Mouse (Mus musculus) stomach, embryonic 16.5 days (tissue): Measurements from ENCODE around the gene Tmem262. TPM values are rescaled to one million over a fixed set of nuclear protein-coding genes. Genes with fewer than 3 reads are reported as not detected.
A peak's percentile ranks its signal among the peaks of the same experiment; 100 is the strongest.

Source experiments
- ATAC-seq: fragments of 200-750 bp; cut with Nextera tagmentation; 2 replicates; pipeline ENCODE4 v1.8.0; 2017; ENCODE audit warnings: moderate number of reproducible peaks, moderate TSS enrichment; ENCODE audit not compliant: insufficient read depth, low FRiP score
- H3K27ac ChIP-seq: fragments of 300-500 bp; sonication (generic); 2 replicates; pipeline ENCODE4 v1.5.1; 2014; ENCODE audit warnings: low read length
- H3K27me3 ChIP-seq: fragments of 300-500 bp; sonication (generic); 2 replicates; pipeline ENCODE4 v1.6.1; 2014; ENCODE audit warnings: low read length, control low read depth, mixed read lengths; ENCODE audit not compliant: control insufficient read depth, insufficient read depth
- H3K36me3 ChIP-seq: fragments of 300-500 bp; sonication (generic); 2 replicates; pipeline ENCODE4 v1.6.1; 2014; ENCODE audit warnings: low read length; ENCODE audit not compliant: control insufficient read depth, insufficient read depth
- H3K4me1 ChIP-seq: fragments of 300-500 bp; sonication (generic); 2 replicates; pipeline ENCODE4 v1.6.1; 2014; ENCODE audit warnings: low read length, control low read depth, mixed read lengths; ENCODE audit not compliant: control insufficient read depth, insufficient read depth
- H3K4me2 ChIP-seq: fragments of 300-500 bp; sonication (generic); 2 replicates; pipeline ENCODE4 v1.6.1; 2014; ENCODE audit warnings: low read depth, low read length, mixed read lengths
- H3K4me3 ChIP-seq: fragments of 300-500 bp; sonication (generic); replicated peaks from 2 replicates; pipeline ENCODE4 v1.5.1; 2014; ENCODE audit warnings: mild to moderate bottlenecking, low read length
- H3K9ac ChIP-seq: fragments of 300-500 bp; sonication (generic); 2 replicates; pipeline ENCODE4 v1.6.1; 2014; ENCODE audit warnings: low read length
- H3K9me3 ChIP-seq: fragments of 300-500 bp; sonication (generic); replicated peaks from 2 replicates; pipeline ENCODE4 v1.6.1; 2016; ENCODE audit warnings: low read length, control low read depth; ENCODE audit not compliant: control insufficient read depth
- WGBS: fragments of 180-500 bp; shearing (Covaris S2); extraction: QIAGEN DNeasy Blood & Tissue Kit; methylation state at CpG from one replicate; pipeline ENCODE4 v1.1.7; 2014; 5-methylcytosine and 5-hydroxymethylcytosine counted together
- polyA plus RNA-seq: library from polyadenylated mRNA; unstranded; fragments of >200 nt; fragmentation: Nextera tagmentation; extraction: Ambion mirVana; gene quantifications from 2 replicates; pipeline ENCODE4 v1.2.1, GENCODE M21; 2015

The Tmem262 gene
- polyA plus RNA-seq, 1 experiment from 2014 or later = not detected

GRCm38 (mm10) chr19:6057313-6058096 lies 22.3 kb upstream of the Tmem262 start, which contains the start of the genes Mrpl49 and Fau:
Gene Mrpl49 (minus strand): TSS chr19:6057785.
Gene Fau (plus strand): TSS chr19:6057844.
- peaks cover 24% of the 10 kb centered on the region for H3K4me1 ChIP-seq
- WGBS = under 1% methylated on average over 60 of the region's 63 CpGs
- H3K4me2 ChIP-seq = peak within 1 kb of the TSS; percentile 85
- H3K9ac ChIP-seq = peak within 1 kb of the TSS; percentile 93
- H3K9me3 ChIP-seq = no peaks in the 10 kb centered on the region
- H3K27ac ChIP-seq = peak within 1 kb of the TSS; percentile 74
- peak within 1 kb of the TSS; percentile 83 for H3K4me3 ChIP-seq
- H3K36me3 ChIP-seq = peaks cover 21% of the 10 kb centered on the region
- H3K27me3 ChIP-seq = no peaks in the 10 kb centered on the region
- peak; percentile 93 for ATAC-seq

DNA sequence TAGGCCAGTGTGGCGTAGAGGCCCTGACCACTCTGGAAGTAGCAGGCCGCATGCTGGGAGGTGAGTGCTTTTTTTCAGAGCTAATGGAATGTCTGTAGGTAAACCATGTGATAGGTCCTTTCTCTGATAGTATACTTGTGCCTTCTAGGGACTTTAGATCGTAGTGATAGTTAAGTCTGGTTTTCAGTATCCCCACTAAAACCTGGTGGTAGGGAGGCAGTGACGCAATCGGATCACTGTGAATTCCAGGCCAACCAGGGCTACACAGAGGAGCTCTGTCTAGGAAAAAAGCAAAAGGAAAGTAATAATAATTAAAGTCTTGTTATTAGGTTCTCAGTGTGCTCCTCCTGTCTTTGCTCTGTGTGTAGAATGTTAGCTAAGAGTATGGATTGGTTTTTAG lies 21.3 kb upstream of the Tmem262 start:
- WGBS = 22% methylated on average over 5 of the region's 5 CpGs
- Histone ChIP-seq H3K4me2 (peak overlapping the region; percentile 85), H3K27me3 (no peaks in the 10 kb centered on the region), H3K9me3 (no peaks in the 10 kb centered on the region), H3K4me1 (peaks cover 30% of the 10 kb centered on the region), H3K4me3 (peak overlapping the region; percentile 83), H3K9ac (peak overlapping the region; percentile 93), H3K27ac (peak overlapping the region; percentile 74), H3K36me3 (peaks cover 14% of the 10 kb centered on the region; the same call in 1 of the 2 replicates)
- ATAC-seq = no peak

DNA sequence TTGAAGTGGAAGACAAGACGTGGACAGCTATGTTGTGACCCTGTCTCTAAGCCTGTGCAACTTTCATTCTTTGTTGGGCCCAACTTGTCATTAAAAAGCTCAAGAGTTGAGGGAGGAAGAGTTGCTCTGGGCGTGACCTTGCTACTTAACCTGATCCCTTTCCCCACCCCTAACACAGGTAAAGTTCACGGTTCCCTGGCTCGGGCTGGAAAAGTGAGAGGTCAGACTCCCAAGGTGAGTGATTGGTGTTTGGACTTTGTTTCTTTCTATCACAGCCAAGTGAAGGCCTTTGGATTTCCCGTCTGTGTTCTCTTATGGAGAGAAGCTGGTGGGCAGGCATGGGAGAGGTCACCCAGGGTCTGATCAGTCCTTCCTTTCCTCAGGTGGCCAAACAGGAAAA lies 20.9 kb upstream of the Tmem262 start:
- ATAC-seq = no peak
- Histone ChIP-seq H3K27me3 (no peaks in the 10 kb centered on the region), H3K4me2 (peak overlapping the region; percentile 85), H3K9me3 (no peaks in the 10 kb centered on the region), H3K4me3 (peak overlapping the region; percentile 83), H3K36me3 (peaks cover 10% of the 10 kb centered on the region; the same call in 1 of the 2 replicates), H3K9ac (peak overlapping the region; percentile 93), H3K27ac (peak overlapping the region; percentile 74; the same call in 1 of the 2 replicates), H3K4me1 (peaks cover 30% of the 10 kb centered on the region)
- WGBS = 72% methylated on average over 5 of the region's 5 CpGs

GRCm38 (mm10) chr19:6061021-6061533 lies 18.8 kb upstream of the Tmem262 start, which contains the start of gene Znhit2:
Gene Znhit2 (plus strand): TSS chr19:6061192.
- no peaks in the 10 kb centered on the region for H3K27me3 ChIP-seq

DNA sequence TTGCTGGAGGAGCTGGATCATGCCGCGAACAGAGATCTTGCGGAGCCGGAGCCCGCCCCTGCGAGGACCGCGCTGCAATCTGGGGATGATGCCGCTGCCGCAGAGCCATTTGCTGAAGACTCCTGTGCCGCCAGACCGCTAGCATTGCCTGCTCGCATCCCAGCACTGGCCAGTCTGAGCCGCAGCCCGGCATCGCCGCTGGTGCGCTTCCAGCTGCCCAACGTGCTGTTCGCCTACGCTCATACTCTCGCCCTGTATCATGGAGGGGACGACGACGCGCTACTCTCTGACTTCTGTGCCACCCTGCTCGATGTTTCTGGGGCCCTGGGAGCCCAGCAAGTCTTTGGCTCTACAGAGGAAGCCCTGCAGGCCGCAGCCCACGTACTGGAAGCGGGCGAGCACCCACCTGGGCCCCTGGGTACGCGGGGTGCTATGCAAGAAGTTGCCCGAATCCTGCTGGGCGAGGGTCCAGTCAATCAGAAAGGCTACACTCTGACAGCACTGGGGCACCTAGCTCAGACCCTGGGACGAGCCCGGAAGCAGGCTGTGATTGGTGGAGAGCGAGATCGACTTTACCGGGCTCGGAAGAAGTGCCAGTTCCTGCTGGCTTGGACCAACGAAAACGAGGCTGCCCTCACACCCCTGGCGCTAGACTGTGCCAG lies 18.1 kb upstream of the Tmem262 start:
- Histone ChIP-seq H3K4me3 (peak overlapping the region; percentile 92), H3K27ac (peak overlapping the region; percentile 95), H3K27me3 (no peaks in the 10 kb centered on the region), H3K4me1 (peaks cover 29% of the 10 kb centered on the region), H3K9me3 (no peaks in the 10 kb centered on the region), H3K36me3 (0 out of 2 replicates have a peak, but pooled peaks cover 4% of the 10 kb centered on the region), H3K9ac (peak overlapping the region; percentile 98), H3K4me2 (peak overlapping the region; percentile 100)
- WGBS = 1% methylated on average over 44 of the region's 44 CpGs
- ATAC-seq = no peak

More at GRCm38 (mm10) chr19:6061021-6061533, 18.8 kb upstream of the Tmem262 start, which contains the start of gene Znhit2:
- peak within 1 kb of the TSS; percentile 100 for H3K4me2 ChIP-seq
- peak within 1 kb of the TSS; percentile 92 for H3K4me3 ChIP-seq
- H3K27ac ChIP-seq = peak within 1 kb of the TSS; percentile 95
- under 1% methylated on average over 58 of the region's 58 CpGs for WGBS
- 0 out of 2 replicates have a peak, but pooled peaks cover 4% of the 10 kb centered on the region for H3K36me3 ChIP-seq
- H3K9me3 ChIP-seq = no peaks in the 10 kb centered on the region
- peak; percentile 77 for ATAC-seq
- H3K4me1 ChIP-seq = peaks cover 30% of the 10 kb centered on the region
- peak within 1 kb of the TSS; percentile 98 for H3K9ac ChIP-seq

GRCm38 (mm10) chr19:6062418-6062817 lies 17.4 kb upstream of the Tmem262 start:
- 42% methylated on average over 5 of the region's 5 CpGs for WGBS
- Histone ChIP-seq H3K4me3 (peak overlapping the region; percentile 92), H3K27me3 (no peaks in the 10 kb centered on the region), H3K4me2 (peak overlapping the region; percentile 100), H3K27ac (no peak overlapping the region), H3K9ac (peak overlapping the region; percentile 98), H3K4me1 (peaks cover 34% of the 10 kb centered on the region), H3K9me3 (no peaks in the 10 kb centered on the region), H3K36me3 (0 out of 2 replicates have a peak, but pooled peaks cover 4% of the 10 kb centered on the region)
- ATAC-seq = no peak

- Histone ChIP-seq H3K9me3 (no peaks in the 10 kb centered on the region), H3K4me1 (peaks cover 36% of the 10 kb centered on the region), H3K27me3 (no peaks in the 10 kb centered on the region), H3K9ac (no peak overlapping the region), H3K4me3 (no peak overlapping the region), H3K27ac (no peak overlapping the region), H3K36me3 (0 out of 2 replicates have a peak, but pooled peaks cover 4% of the 10 kb centered on the region), H3K4me2 (no peak overlapping the region)
- 92% methylated on average over 6 of the region's 6 CpGs for WGBS
- no peak for ATAC-seq
These were observed 16.8 kb upstream of the Tmem262 start for GRCm38 (mm10) chr19:6063081-6063480.

- no peak for ATAC-seq
- H3K9ac ChIP-seq = peak overlapping the region; percentile 74
- H3K4me3 ChIP-seq = peak overlapping the region; percentile 54
- WGBS = 25% methylated on average over 5 of the region's 5 CpGs
- H3K4me2 ChIP-seq = peak overlapping the region; percentile 99
- no peaks in the 10 kb centered on the region for H3K9me3 ChIP-seq
- H3K27me3 ChIP-seq = no peaks in the 10 kb centered on the region
- H3K4me1 ChIP-seq = peaks cover 26% of the 10 kb centered on the region
- H3K36me3 ChIP-seq = peaks cover 6% of the 10 kb centered on the region; the same call in 1 of the 2 replicates
- peak overlapping the region; percentile 85 for H3K27ac ChIP-seq
These were observed 13.3 kb upstream of the Tmem262 start for GRCm38 (mm10) chr19:6066571-6066970.
